In genomic region chr1:40187961-40188360, GRCm38 (mm10) we compare ENCODE assay signal across 11 mouse cellular contexts. TPM values are rescaled to one million over a fixed set of nuclear protein-coding genes. Genes with fewer than 3 reads are reported as not detected.
DNase-seq lines count a peak whose midpoint lies in the region; ATAC-seq and TF ChIP-seq lines count a peak whose summit lies in the region.
"Had no signal": no experiment of that assay in that cellular context is flagged by ENCODE, and none has a peak within 500 bp of the region (broad histone marks: within the 10 kb centered on the region; RNA-seq: fewer than 3 reads in every experiment).

No protein-coding gene starts in this region.

- H3K4me1 ChIP-seq in intestine, embryonic 14.5 days (replicated peaks; ENCODE audit: control insufficient read depth, insufficient read depth, low read length), result no peaks in the 10 kb centered on the region
- no peaks in the 10 kb centered on the region for H3K4me1 ChIP-seq in intestine, embryonic 15.5 days (replicated peaks)
- H3K4me1 ChIP-seq in lung, postnatal 0 days (ENCODE audit: insufficient read depth, low read depth, low read length), result peaks cover 4% of the 10 kb centered on the region; the same call in 1 of the 2 replicates
- no peaks in the 10 kb centered on the region for H3K4me1 ChIP-seq in hindbrain, embryonic 16.5 days (ENCODE audit: control insufficient read depth, insufficient read depth, low read depth, low read length)
- H3K4me1 ChIP-seq: embryonic facial prominence, embryonic 15.5 days; midbrain, embryonic 15.5 days had no signal

- no peak for ATAC-seq in intestine, embryonic 14.5 days (replicated peaks; ENCODE audit: low FRiP score, low TSS enrichment, low read depth)
- no peak for ATAC-seq in intestine, embryonic 15.5 days
- ATAC-seq in lung, postnatal 0 days, result peak; percentile 27
- no peak for ATAC-seq in hindbrain, embryonic 16.5 days
- no peak for ATAC-seq in erythroid progenitor cell, adult 5-6 weeks (replicated peaks; ENCODE audit: low FRiP score, poor library complexity, severe bottlenecking)
- ATAC-seq: midbrain, embryonic 15.5 days had no signal

- TF ChIP-seq CTCF in lung, postnatal 0 days (IDR thresholded peaks at IDR 0.05), result peak; percentile 25; the same call in 1 of the 2 replicates

- no peaks in the 10 kb centered on the region for H3K36me3 ChIP-seq in intestine, embryonic 14.5 days (ENCODE audit: control insufficient read depth, insufficient read depth, low read length)
- H3K36me3 ChIP-seq in intestine, embryonic 15.5 days, result no peaks in the 10 kb centered on the region
- H3K36me3 ChIP-seq in lung, postnatal 0 days (ENCODE audit: insufficient read depth, low read length), result no peaks in the 10 kb centered on the region
- H3K36me3 ChIP-seq in hindbrain, embryonic 16.5 days (ENCODE audit: control insufficient read depth, insufficient read depth, low read length), result no peaks in the 10 kb centered on the region
- H3K36me3 ChIP-seq: embryonic facial prominence, embryonic 15.5 days; heart, embryonic 15.5 days; midbrain, embryonic 15.5 days had no signal

- WGBS in intestine, embryonic 14.5 days, result 67% methylated on average over 1 of the region's 1 CpGs
- WGBS in intestine, embryonic 15.5 days, result 69% methylated on average over 1 of the region's 1 CpGs
- 20% methylated on average over 1 of the region's 1 CpGs for WGBS in lung, postnatal 0 days
- 64% methylated on average over 1 of the region's 1 CpGs for WGBS in hindbrain, embryonic 16.5 days

- H3K9ac ChIP-seq in intestine, embryonic 14.5 days (ENCODE audit: low read length), result no peak overlapping the region
- no peak overlapping the region for H3K9ac ChIP-seq in intestine, embryonic 15.5 days
- no peak overlapping the region for H3K9ac ChIP-seq in lung, postnatal 0 days (replicated peaks; ENCODE audit: low read depth)
- H3K9ac ChIP-seq in hindbrain, embryonic 16.5 days (ENCODE audit: low read depth, low read length), result no peak overlapping the region
- H3K9ac ChIP-seq: embryonic facial prominence, embryonic 15.5 days; heart, embryonic 15.5 days; midbrain, embryonic 15.5 days had no signal

- H3K9me3 ChIP-seq in intestine, embryonic 14.5 days (ENCODE audit: control insufficient read depth, low read length), result no peaks in the 10 kb centered on the region
- no peaks in the 10 kb centered on the region for H3K9me3 ChIP-seq in intestine, embryonic 15.5 days
- H3K9me3 ChIP-seq in lung, postnatal 0 days (ENCODE audit: low read length), result no peaks in the 10 kb centered on the region
- H3K9me3 ChIP-seq in hindbrain, embryonic 16.5 days (ENCODE audit: control insufficient read depth, low read length), result no peaks in the 10 kb centered on the region
- H3K9me3 ChIP-seq: embryonic facial prominence, embryonic 15.5 days; heart, embryonic 15.5 days; midbrain, embryonic 15.5 days had no signal

- H3K27ac ChIP-seq in intestine, embryonic 14.5 days (ENCODE audit: low read depth), result no peak overlapping the region
- no peak overlapping the region for H3K27ac ChIP-seq in intestine, embryonic 15.5 days
- H3K27ac ChIP-seq in lung, postnatal 0 days (ENCODE audit: low read length), result no peak overlapping the region
- H3K27ac ChIP-seq in hindbrain, embryonic 16.5 days (ENCODE audit: low read depth, low read length), result no peak overlapping the region
- H3K27ac ChIP-seq: embryonic facial prominence, embryonic 15.5 days; heart, embryonic 15.5 days; midbrain, embryonic 15.5 days had no signal

- H3K4me3 ChIP-seq in intestine, embryonic 14.5 days (ENCODE audit: low read depth, low read length), result no peak overlapping the region
- no peak overlapping the region for H3K4me3 ChIP-seq in intestine, embryonic 15.5 days (replicated peaks)
- no peak overlapping the region for H3K4me3 ChIP-seq in lung, postnatal 0 days (ENCODE audit: low read depth, low read length)
- H3K4me3 ChIP-seq in hindbrain, embryonic 16.5 days (ENCODE audit: low read length), result no peak overlapping the region
- H3K4me3 ChIP-seq: embryonic facial prominence, embryonic 15.5 days; heart, embryonic 15.5 days; midbrain, embryonic 15.5 days had no signal

- peak; percentile 63; the same call in 1 of the 2 replicates for TF ChIP-seq EP300 in lung, postnatal 0 days (IDR thresholded peaks at IDR 0.05)

- DNase-seq in intestine, embryonic 14.5 days (ENCODE audit: low spot score), result peak; percentile 53
- peak; percentile 63 for DNase-seq in adrenal gland, adult 2 months
- peak; percentile 52 to 56 for DNase-seq in heart, adult 9 months (ENCODE audit: low spot score in 2 of 2)
- DNase-seq in lung, postnatal 0 days (ENCODE audit: low spot score), result peak; percentile 89
- DNase-seq: thymus, adult 2 months had no signal

- H3K4me2 ChIP-seq in intestine, embryonic 14.5 days (ENCODE audit: low read length), result no peak overlapping the region
- no peak overlapping the region for H3K4me2 ChIP-seq in intestine, embryonic 15.5 days (replicated peaks)
- no peak overlapping the region for H3K4me2 ChIP-seq in lung, postnatal 0 days (replicated peaks; ENCODE audit: low read depth, low read length)
- H3K4me2 ChIP-seq in hindbrain, embryonic 16.5 days (ENCODE audit: low read length), result no peak overlapping the region
- H3K4me2 ChIP-seq: embryonic facial prominence, embryonic 15.5 days; heart, embryonic 15.5 days; midbrain, embryonic 15.5 days had no signal

- no peaks in the 10 kb centered on the region for H3K27me3 ChIP-seq in intestine, embryonic 14.5 days (replicated peaks; ENCODE audit: control insufficient read depth, insufficient read depth, low read length)
- H3K27me3 ChIP-seq in intestine, embryonic 15.5 days (replicated peaks), result no peaks in the 10 kb centered on the region
- H3K27me3 ChIP-seq in lung, postnatal 0 days (replicated peaks; ENCODE audit: insufficient read depth, low read length), result no peaks in the 10 kb centered on the region
- H3K27me3 ChIP-seq in hindbrain, embryonic 16.5 days (replicated peaks; ENCODE audit: control insufficient read depth, insufficient read depth, low read length), result no peaks in the 10 kb centered on the region
- H3K27me3 ChIP-seq: embryonic facial prominence, embryonic 15.5 days; heart, embryonic 15.5 days; midbrain, embryonic 15.5 days had no signal

RNA-seq across cellular contexts. Expression of gene Il1r1, which starts 36.9 kb away (rescaled TPM):
- polyA plus RNA-seq in intestine, embryonic 14.5 days (2014; fragmentation: Nextera tagmentation; extraction: Ambion mirVana), result 7.3 and 8.6 TPM in 2 replicates
- 6.4 and 7.5 TPM in 2 replicates for polyA plus RNA-seq in intestine, embryonic 15.5 days (2015; fragmentation: Nextera tagmentation; extraction: Ambion mirVana)
- total RNA-seq in adrenal gland, adult 2 months (2021), result 1 to 10 TPM; 3.3 to 3.7 TPM
- 1.0 and 1.5 TPM in 2 replicates for polyA plus RNA-seq in adrenal gland, adult 2 months (2012; rRNA removed)
- polyA plus RNA-seq in lung, postnatal 0 days (2015; fragmentation: Nextera tagmentation; extraction: Ambion mirVana), result 13.5 and 14.1 TPM in 2 replicates
- 0.70 and 0.75 TPM in 2 replicates for polyA plus RNA-seq in hindbrain, embryonic 16.5 days (2015; fragmentation: Nextera tagmentation; extraction: Ambion mirVana)
- 4.7 and 5.0 TPM in 2 replicates for total RNA-seq in erythroid progenitor cell, adult 5-6 weeks (2015; ENCODE audit: low replicate concordance)
- total RNA-seq in erythroid progenitor cell, adult 5-6 weeks (2017; ENCODE audit: low replicate concordance), result 5.8 and 9.7 TPM in 2 replicates
